Mouse (Mus musculus): ENCODE results near the gene 4930590J08Rik.

Gene 4930590J08Rik

DNA sequence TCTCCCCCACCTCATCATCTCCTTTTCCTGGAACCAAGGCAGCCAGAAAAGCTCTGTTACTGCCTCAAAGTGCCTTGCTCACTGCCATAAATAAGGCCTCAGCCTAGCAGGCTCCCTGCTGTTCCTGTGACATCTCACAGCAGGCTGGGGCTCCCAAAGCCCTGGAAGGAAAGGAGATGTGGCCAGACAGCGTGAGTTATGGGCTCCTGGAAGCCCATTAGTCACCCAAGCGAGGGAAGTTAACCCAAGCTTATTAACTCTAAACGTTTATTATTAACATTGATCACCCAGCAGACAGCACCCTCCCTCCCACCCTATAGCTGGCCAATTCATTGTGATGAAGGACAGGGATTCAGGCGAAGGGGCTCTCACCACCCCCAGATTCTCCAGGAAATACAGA is 60.8 kb downstream of the 4930590J08Rik start:
- peak; percentile 81 for DNase-seq (ENCODE audit: low read depth, low spot score)

DNA sequence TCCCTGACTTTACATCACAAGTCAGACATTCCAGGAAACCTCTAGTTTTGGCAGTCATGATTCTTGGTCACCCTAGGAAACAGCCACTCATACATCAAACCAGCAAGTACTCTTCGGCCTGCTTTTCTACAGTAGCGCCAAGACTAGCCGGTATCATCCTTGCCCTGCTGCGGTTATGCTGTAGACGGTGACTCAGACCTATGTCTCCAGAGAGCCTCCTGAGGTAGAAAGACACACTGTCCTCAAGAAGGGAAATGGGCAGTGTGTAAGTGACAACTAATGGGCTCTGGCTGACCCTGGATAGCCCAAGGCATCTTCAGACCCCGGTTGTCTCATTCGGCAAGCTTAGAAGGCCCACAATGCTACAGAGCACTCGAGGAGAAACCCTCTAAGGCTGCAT is 62.5 kb downstream of the 4930590J08Rik start:
- DNase-seq (ENCODE audit: low read depth, low spot score), result no peak

DNA sequence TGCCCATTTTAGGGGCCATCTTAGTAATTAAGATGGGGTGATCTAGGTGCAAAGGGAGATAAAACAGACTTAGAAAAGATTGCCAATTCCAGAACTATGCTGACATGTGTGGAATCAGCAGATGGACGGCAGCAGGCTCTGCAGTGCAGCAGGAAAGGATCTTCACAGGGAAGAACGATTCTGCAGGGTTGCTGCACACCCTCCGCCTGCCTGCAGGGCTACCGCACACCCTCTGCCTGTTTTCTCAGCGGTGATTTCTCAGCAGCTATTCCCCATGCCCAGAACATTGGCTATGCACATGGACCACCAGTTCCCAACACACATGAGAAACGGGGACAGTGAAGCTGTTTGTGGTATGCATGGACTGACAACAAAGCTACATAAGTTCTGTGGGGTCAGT is 63.4 kb downstream of the 4930590J08Rik start:
- DNase-seq (ENCODE audit: low read depth, low spot score), result no peak

DNA sequence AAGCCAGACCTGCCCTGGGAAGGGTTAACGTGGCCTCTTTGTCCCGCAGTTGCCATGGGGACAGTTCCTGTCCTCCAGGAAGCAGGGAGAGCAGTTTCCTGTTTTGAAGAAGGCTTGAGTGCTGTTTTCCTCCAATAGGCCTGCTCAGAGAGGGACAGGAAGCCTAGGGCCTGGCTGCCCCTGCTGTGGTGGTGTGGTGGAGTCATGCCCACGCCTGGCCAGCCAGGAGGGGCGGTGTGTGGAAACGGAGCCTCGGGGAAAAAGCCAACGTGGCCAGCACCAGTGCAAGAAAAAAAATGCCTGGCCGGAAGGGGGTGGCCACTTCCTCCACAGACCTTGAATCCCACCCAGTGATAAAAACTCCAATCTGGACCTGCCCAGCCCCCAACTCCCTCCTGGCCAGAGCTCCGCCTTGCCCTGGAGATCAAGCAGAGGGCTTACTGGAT is 69.6 kb downstream of the 4930590J08Rik start:
- peak; percentile 57 for DNase-seq (ENCODE audit: low read depth, low spot score)

DNA sequence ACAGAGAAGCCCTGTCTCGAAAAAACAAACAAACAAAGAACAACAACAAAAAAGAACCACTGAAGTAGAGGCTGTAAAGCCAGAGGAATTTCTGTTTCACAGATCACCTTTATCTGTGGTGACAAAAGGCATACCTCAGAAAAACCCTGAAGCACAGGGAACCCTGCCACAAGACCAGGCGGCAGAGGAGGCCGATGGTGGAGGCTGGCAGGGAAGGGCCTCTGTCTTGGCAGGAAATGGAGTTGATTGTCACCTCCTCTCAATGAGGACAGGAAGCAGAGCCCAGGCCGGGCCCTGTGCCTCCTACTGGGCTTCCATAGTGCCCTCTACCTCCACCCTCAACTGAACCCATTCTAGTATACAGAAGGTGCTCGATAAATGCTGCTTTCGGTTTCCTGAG is 71.4 kb downstream of the 4930590J08Rik start:
- DNase-seq (ENCODE audit: low read depth, low spot score), result no peak

DNA sequence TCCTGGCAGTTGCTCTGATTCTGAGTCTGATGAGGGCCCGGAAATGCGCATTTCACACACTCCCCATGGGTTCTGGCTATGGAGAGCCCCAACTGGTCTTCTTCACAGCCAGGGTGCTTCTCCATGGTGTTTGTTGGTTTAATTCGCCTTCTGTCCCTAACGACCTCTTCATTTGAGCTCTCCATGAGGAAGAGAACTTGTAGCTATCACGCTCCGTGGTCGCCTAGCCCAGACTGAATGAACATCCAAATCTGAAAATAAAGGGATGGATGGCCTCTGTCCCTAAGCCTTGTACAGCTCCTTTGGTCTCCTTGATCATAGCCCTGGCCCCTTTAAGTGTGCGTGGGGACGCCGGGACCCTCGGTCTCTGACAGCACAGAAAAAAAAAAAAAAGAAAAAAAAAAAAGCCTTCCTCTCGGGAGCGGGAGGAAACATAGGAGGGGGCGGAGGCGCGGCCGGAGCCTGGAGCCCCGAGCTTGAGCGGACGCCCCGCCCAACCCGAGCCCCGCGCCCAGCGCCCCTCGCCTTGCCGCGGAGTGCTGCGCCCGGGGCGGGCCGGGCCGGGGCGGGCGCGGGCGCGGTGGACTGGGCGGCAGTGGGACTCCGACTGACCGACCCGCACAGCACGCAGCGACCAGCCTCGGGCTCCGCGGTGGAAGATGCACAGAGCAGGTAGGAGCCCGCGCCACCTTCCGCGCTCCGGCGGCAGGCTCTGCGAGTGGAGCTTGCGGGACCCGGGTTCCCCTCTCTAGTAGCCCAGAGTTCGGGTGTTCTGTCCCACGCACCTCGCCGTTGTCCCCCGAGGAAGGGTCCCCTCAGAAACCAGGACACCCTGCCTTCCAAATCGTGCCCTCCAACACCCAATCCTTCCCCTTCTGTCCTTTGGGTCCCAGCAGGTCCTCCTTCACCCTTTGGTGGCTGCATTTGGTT is 76.0 kb downstream of the 4930590J08Rik start, which contains the start of gene Fgd5:
Gene Fgd5, plus strand, starts transcription at position 508 of the 930 bp plus-strand sequence.
- DNase-seq (ENCODE audit: low read depth, low spot score), result peak; percentile 56

DNA sequence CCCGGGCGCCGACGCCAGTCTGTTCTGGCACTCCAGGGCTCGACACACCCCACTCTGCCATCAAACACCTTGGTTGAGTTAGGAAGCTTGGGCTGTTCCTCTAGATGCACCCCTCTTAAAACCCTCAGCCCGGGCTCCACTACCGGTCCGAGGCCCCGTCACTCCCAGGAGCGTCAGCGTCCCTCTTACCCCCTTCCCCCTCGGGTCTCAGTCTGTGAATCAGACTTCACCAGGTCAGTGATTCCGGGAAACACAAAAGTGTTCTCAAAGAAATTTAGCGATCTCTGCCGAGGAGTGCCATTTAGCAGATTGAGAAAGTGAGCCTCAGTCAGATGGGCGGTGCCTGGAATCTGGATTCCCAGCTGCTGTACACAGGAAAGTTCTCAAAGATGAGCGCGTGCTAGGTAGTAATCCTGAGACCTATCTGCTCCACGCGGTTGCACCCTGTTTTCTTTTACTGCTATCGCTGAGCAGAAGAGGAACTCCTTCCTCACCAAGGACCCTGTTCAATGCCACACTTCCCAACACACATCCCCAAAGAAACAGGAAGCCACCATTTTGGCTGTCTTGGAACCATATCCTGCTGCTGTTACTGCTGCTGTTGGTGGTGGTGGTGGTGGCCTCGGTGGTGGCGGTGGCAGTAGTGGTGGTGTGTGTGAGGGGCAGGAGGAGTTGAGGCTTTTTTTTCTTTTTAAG is 76.8 kb downstream of the 4930590J08Rik start:
- DNase-seq (ENCODE audit: low read depth, low spot score), result no peak

DNA sequence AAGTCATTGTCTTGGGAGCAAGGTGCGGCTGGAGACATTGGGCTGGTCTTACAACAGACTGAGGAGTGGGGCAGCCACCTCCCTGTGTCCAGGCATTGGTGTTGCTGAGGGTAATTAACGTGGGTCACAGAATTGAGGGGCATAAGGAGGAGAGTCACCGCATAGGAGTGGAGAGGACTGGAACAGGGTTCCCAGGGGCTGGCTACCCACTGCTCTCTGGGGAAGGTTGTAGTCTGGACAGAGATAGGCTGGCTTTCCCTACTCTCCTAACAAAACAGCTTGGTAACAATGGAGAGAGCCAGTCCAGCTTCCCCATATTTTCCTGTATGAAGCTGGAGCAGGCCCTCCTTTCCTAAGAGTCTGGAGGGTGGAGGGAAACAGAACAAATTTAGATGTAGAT is 77.4 kb downstream of the 4930590J08Rik start:
- DNase-seq (ENCODE audit: low read depth, low spot score), result no peak

DNA sequence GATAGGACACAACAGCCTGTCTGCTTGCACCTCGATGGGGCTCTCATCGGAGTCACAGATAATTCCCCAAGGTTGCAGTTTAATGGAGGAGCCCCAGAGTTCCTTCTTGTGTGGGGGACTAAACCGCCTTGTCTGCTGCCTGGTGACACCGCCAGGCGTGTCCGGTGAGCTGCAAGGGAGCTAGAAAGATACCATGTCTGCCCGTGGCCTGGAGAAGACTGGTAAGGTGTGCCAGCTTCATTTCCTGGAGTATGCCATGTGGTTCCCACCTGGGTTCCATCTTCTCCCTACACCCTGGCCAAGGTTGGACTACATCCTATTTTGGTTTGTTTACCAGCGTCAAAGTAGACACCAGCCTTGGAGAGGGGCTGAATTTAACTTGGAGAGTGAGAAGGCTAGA is 87.5 kb downstream of the 4930590J08Rik start:
- DNase-seq (ENCODE audit: low read depth, low spot score), result no peak

DNA sequence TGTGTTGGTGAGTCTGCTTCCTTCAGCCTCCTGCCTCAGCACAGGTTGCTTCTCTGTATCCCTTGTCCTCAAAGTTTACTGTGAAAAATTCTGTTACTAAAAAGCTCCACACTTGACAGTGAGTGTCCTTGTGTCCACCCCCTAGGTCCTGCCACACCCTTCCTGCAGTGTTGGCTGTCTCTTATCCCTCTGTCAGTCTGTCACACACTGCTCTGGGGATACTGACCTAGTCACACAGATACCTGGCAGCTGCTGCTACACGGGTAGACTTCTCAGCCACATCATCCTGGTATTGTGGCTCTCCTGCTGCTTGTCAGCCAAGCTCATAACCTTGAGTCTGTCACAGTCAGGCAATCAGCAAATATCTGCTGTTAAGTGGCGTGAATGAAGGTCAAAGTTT is 90.2 kb downstream of the 4930590J08Rik start:
- no peak for DNase-seq (ENCODE audit: low read depth, low spot score)

DNA sequence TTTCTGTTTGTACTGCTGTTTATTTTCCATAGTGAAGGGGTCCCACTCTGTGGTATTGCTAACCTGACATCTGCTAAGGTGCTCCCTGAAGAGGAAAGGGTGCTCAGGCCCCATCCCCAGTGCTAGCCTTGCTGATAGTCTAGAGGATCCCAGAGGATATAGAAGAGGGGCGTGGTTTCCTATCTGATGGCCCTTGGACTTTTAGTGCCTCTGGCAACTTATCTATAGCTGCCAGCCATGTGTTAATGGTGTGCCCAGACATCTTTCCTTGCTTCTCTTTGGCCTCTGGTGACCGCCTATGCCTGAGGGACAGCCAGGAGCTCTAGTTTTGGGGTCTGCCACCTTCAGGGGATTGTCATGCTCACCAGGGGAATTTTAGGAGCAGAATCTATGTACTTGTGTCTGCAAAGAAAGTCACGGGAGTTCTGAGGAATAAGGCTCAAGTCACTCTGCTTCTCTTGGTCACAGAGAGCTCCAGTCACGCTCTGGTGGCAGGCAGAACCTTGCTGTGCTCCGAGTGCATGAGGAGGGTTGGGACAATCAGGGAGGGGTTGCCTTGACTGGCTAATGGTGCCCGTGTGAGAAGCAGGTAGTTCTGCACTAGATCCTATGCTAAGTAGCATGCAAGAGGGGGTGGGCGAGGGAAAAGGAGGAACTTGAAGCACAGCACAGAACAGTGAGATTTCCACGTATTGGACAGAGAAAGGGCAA is 91.3 kb downstream of the 4930590J08Rik start:
- DNase-seq (ENCODE audit: low read depth, low spot score), result no peak

DNA sequence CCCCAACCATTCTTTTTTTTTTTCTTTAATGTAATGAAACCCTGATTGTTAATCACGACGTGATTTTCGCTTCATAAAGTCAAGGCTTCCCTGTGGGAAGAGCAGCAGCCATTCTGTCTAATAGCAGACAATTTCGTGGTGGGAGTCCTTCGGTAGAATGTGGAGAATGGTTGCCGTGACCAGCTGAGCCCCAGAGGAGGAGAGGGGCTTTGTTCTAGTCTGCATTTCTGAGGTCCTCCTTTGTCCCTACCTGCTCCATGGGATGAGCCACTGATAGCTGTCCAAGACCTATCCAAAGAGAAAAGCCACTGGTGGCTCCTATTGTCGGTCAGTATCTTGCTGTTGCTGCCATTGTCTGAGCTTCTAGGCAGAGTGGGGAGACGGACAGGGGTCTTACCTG is 93.5 kb downstream of the 4930590J08Rik start:
- DNase-seq (ENCODE audit: low read depth, low spot score), result no peak
